Mouse (Mus musculus) ES-Bruce4 (cell line): Measurements from ENCODE around the gene Soat1.
A peak's percentile ranks its signal among the peaks of the same experiment; 100 is the strongest.

ENCODE experiments used
- CTCF ChIP-seq: IDR thresholded peaks from one replicate; pipeline ENCODE4 v1.8.1; 2011; ENCODE audit warnings: low read depth, low read length
- POLR2A ChIP-seq: IDR thresholded peaks from one replicate; pipeline ENCODE4 v1.8.1; 2011; ENCODE audit warnings: low read length; ENCODE audit not compliant: insufficient read depth

DNA sequence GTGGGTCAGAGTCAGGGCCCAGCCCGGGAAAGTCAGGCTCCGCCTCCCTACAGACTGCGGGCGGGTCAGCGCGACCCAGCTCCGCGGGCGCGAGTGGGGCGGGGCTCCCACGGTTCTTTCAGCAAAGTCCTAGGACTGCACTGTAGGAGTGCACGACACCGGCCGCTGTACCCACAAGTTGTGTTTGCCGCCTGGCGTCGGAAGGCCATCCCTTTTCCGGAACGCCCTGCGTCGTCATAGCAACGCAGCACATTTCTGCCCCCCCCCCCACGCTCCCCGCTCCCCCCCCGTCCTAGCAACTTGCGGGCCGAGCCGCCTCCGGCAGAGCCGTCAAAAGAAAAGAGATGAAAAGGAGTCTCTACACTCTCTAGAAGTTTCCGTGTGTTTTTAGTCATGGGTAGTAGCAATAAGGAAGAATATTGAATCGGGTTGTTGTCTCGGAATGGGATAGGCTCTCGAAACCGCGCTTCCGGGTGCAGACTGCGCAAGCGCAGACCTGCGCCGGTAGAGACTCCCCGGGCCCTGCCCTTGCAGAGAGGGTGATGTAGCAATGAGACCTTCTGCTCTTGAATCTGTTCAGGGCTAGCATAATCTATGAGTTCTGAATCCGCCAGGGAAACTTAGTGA lies 53.3 kb downstream of the Soat1 start, which contains the start of gene Axdnd1:
- TF ChIP-seq POLR2A (peak; percentile 47), CTCF (no peak)
